Mouse (Mus musculus) CH12.LX (cell line): Measurements from ENCODE around the gene Hist1h4f. TPM values are rescaled to one million over a fixed set of nuclear protein-coding genes. Genes with fewer than 3 reads are reported as not detected.
A peak's percentile ranks its signal among the peaks of the same experiment; 100 is the strongest.

Experiments
- DNase-seq: peaks from one replicate; pipeline ENCODE4 v3.0.0-alpha.2; 2013; ENCODE audit errors: extremely low read depth
- H3K27ac ChIP-seq: 2 replicates; pipeline ENCODE4 v1.5.1; 2012; ENCODE audit warnings: low read depth, mild to moderate bottlenecking, control low read depth, moderate library complexity; ENCODE audit not compliant: insufficient read depth
- H3K27me3 ChIP-seq: replicated peaks from 2 replicates; pipeline ENCODE3; 2012; ENCODE audit warnings: inconsistent platforms
- H3K36me3 ChIP-seq, 2 experiments: replicated peaks in 1 of 2; 2 replicates each; pipeline versions ENCODE3 to v1.6.1; 2012; ENCODE audit warnings: inconsistent platforms in 1 of 2, low read length in 1 of 2, mild to moderate bottlenecking in 1 of 2, mixed read lengths in 1 of 2, moderate library complexity in 1 of 2; ENCODE audit not compliant: control insufficient read depth in 1 of 2, insufficient read depth in 1 of 2
- H3K4me1 ChIP-seq, 2 experiments: 2 replicates each; pipeline ENCODE4 v1.6.1; 2012; ENCODE audit warnings: inconsistent platforms in 1 of 2, moderate library complexity in 1 of 2; ENCODE audit not compliant: insufficient read depth in 2 of 2, control insufficient read depth in 1 of 2
- H3K4me2 ChIP-seq: 2 replicates; pipeline ENCODE4 v1.6.1; 2012; ENCODE audit warnings: low read depth, mild to moderate bottlenecking, control low read depth; ENCODE audit not compliant: poor library complexity, insufficient read depth, severe bottlenecking
- H3K4me3 ChIP-seq, 3 experiments: fragments of 150-350 bp in 1 of 3; sonication (generic) in 1 of 3; replicated peaks in 1 of 3; 2 replicates each; pipeline versions ENCODE3 to v1.5.1; 2011 to 2012; ENCODE audit warnings: low read depth in 2 of 3, low read length in 2 of 3, mild to moderate bottlenecking in 2 of 3, moderate library complexity in 2 of 3, control low read depth in 1 of 3, improper control_type of control experiment in 1 of 3, inconsistent platforms in 1 of 3, mixed read lengths in 1 of 3; ENCODE audit not compliant: poor library complexity in 1 of 3
- H3K79me2 ChIP-seq: replicated peaks from 2 replicates; pipeline ENCODE4 v1.6.1; 2012; ENCODE audit warnings: mild to moderate bottlenecking, moderate library complexity; ENCODE audit not compliant: control insufficient read depth, poor library complexity, insufficient read depth, severe bottlenecking; ENCODE audit errors: extremely low read depth
- H3K9ac ChIP-seq: 2 replicates; pipeline ENCODE4 v1.6.1; 2012; ENCODE audit warnings: low read depth, mild to moderate bottlenecking, control low read depth, moderate library complexity; ENCODE audit not compliant: insufficient read depth
- H3K9me3 ChIP-seq: replicated peaks from 2 replicates; pipeline ENCODE3; 2012; ENCODE audit warnings: low read length, inconsistent platforms, mixed read lengths
- BHLHE40 ChIP-seq: IDR thresholded peaks from 2 replicates; pipeline ENCODE4 v1.6.1; 2011; ENCODE audit warnings: mild to moderate bottlenecking, low read depth, low read length, improper control_type of control experiment
- CHD1 ChIP-seq: IDR thresholded peaks from 2 replicates; pipeline ENCODE4 v1.6.1; 2012; ENCODE audit warnings: low read depth, low read length, improper control_type of control experiment, inconsistent platforms
- CHD2 ChIP-seq: IDR thresholded peaks from 2 replicates; pipeline ENCODE4 v1.6.1; 2011; ENCODE audit warnings: low read length, improper control_type of control experiment
- CTCF ChIP-seq, 2 experiments: IDR thresholded peaks in 1 of 2; conservative IDR thresholded peaks in 1 of 2; 2 replicates each; pipeline ENCODE4 v1.5.1; 2011 to 2012; ENCODE audit warnings: low read depth in 2 of 2, low read length in 2 of 2, improper control_type of control experiment in 1 of 2, inconsistent platforms in 1 of 2, mild to moderate bottlenecking in 1 of 2, moderate library complexity in 1 of 2
- E2F4 ChIP-seq: IDR thresholded peaks from 2 replicates; pipeline ENCODE4 v1.6.1; 2011; ENCODE audit warnings: low read depth, low read length, improper control_type of control experiment; ENCODE audit not compliant: insufficient replicate concordance
- ELF1 ChIP-seq: IDR thresholded peaks from 2 replicates; pipeline ENCODE4 v1.6.1; 2014; ENCODE audit warnings: low read depth, mild to moderate bottlenecking, inconsistent platforms, low read length, improper control_type of control experiment
- EP300 ChIP-seq: IDR thresholded peaks from 2 replicates; pipeline ENCODE4 v1.6.1; 2011; ENCODE audit warnings: low read length, improper control_type of control experiment
- HCFC1 ChIP-seq: IDR thresholded peaks from 2 replicates; pipeline ENCODE4 v1.6.1; 2012; ENCODE audit warnings: low read depth, mild to moderate bottlenecking, inconsistent platforms, low read length, improper control_type of control experiment
- IRF4 ChIP-seq: IDR thresholded peaks from 2 replicates; pipeline ENCODE4 v1.6.1; 2014; ENCODE audit warnings: low read depth, mild to moderate bottlenecking, inconsistent platforms, low read length, improper control_type of control experiment
- JUN ChIP-seq: IDR thresholded peaks from 2 replicates; pipeline ENCODE4 v1.6.1; 2011; ENCODE audit warnings: low read depth, mild to moderate bottlenecking, low read length, improper control_type of control experiment, moderate library complexity; ENCODE audit not compliant: insufficient read depth
- JUND ChIP-seq: conservative IDR thresholded peaks from 2 replicates; pipeline ENCODE4 v1.6.1; 2011; ENCODE audit warnings: low read depth, low read length, improper control_type of control experiment
- MAX ChIP-seq: IDR thresholded peaks from 2 replicates; pipeline ENCODE4 v1.6.1; 2011; ENCODE audit warnings: low read length, improper control_type of control experiment
- MAZ ChIP-seq: IDR thresholded peaks from 2 replicates; pipeline ENCODE4 v1.6.1; 2012; ENCODE audit warnings: low read depth, mild to moderate bottlenecking, inconsistent platforms, low read length, improper control_type of control experiment, moderate library complexity
- MEF2A ChIP-seq: IDR thresholded peaks from 2 replicates; pipeline ENCODE4 v1.6.1; 2014; ENCODE audit warnings: low read depth, mild to moderate bottlenecking, inconsistent platforms, low read length, improper control_type of control experiment, borderline replicate concordance
- MXI1 ChIP-seq: IDR thresholded peaks from 2 replicates; pipeline ENCODE4 v1.6.1; 2011; ENCODE audit warnings: mild to moderate bottlenecking, low read depth, low read length, improper control_type of control experiment
- MYC ChIP-seq: IDR thresholded peaks from 2 replicates; pipeline ENCODE4 v1.6.1; 2011; ENCODE audit warnings: low read depth, mild to moderate bottlenecking, improper control_type of control experiment, low read length
- NELFE ChIP-seq: IDR thresholded peaks from 2 replicates; pipeline ENCODE4 v1.6.1; 2011; ENCODE audit warnings: low read depth, low read length, improper control_type of control experiment
- NRF1 ChIP-seq: IDR thresholded peaks from 2 replicates; pipeline ENCODE4 v1.6.1; 2014; ENCODE audit warnings: low read depth, mild to moderate bottlenecking, inconsistent platforms, low read length, improper control_type of control experiment, moderate library complexity
- PAX5 ChIP-seq: IDR thresholded peaks from 2 replicates; pipeline ENCODE4 v1.6.1; 2012; ENCODE audit warnings: low read length, inconsistent platforms, mixed read lengths
- POLR2A ChIP-seq: IDR thresholded peaks from 2 replicates; pipeline ENCODE4 v1.6.1; 2011; ENCODE audit warnings: low read depth, mild to moderate bottlenecking, improper control_type of control experiment, low read length
- RCOR1 ChIP-seq: conservative IDR thresholded peaks from 2 replicates; pipeline ENCODE4 v1.6.1; 2012; ENCODE audit warnings: low read depth, mild to moderate bottlenecking, inconsistent platforms, low read length, improper control_type of control experiment
- SIN3A ChIP-seq: IDR thresholded peaks from 2 replicates; pipeline ENCODE4 v1.6.1; 2012; ENCODE audit warnings: low read length, improper control_type of control experiment, inconsistent platforms
- SMC3 ChIP-seq: IDR thresholded peaks from 2 replicates; pipeline ENCODE4 v1.6.1; 2011; ENCODE audit warnings: low read depth, low read length, improper control_type of control experiment
- TBP ChIP-seq: conservative IDR thresholded peaks from 2 replicates; pipeline ENCODE4 v1.6.1; 2011; ENCODE audit warnings: low read depth, low read length, improper control_type of control experiment
- TCF12 ChIP-seq: IDR thresholded peaks from 2 replicates; pipeline ENCODE4 v1.6.1; 2014; ENCODE audit warnings: low read depth, mild to moderate bottlenecking, inconsistent platforms, low read length, improper control_type of control experiment
- USF1 ChIP-seq: IDR thresholded peaks from 2 replicates; pipeline ENCODE4 v1.6.1; 2014; ENCODE audit warnings: low read depth, mild to moderate bottlenecking, inconsistent platforms, low read length, improper control_type of control experiment
- ZC3H11A ChIP-seq: IDR thresholded peaks from 2 replicates; pipeline ENCODE4 v1.6.1; 2012; ENCODE audit warnings: low read depth, mild to moderate bottlenecking, inconsistent platforms, low read length, improper control_type of control experiment
- ZKSCAN1 ChIP-seq: IDR thresholded peaks from 2 replicates; pipeline ENCODE4 v1.6.1; 2012; ENCODE audit warnings: low read depth, inconsistent platforms, low read length, improper control_type of control experiment, borderline replicate concordance
- ZMIZ1 ChIP-seq: IDR thresholded peaks from 2 replicates; pipeline ENCODE4 v1.6.1; 2012; ENCODE audit warnings: low read depth, mild to moderate bottlenecking, inconsistent platforms, low read length, improper control_type of control experiment
- ZNF384 ChIP-seq: IDR thresholded peaks from 2 replicates; pipeline ENCODE4 v1.6.1; 2012; ENCODE audit warnings: low read depth, low read length, improper control_type of control experiment, inconsistent platforms
- dilution Hi-C: fragments of 300-500 bp; cut with MboI; formaldehyde crosslinking; loops from 2 replicates; pipeline ENCODE4 v1.14.3; 2020; ENCODE audit warnings: low sequenced_read_pairs; ENCODE audit not compliant: extremely low pct_unique_long_range_greater_than_20kb, extremely low pct_ligation_motif_present
- in situ Hi-C: fragments of 300-500 bp; cut with MboI; formaldehyde crosslinking; loops from 3 replicates; pipeline ENCODE4 v1.14.3; 2019; ENCODE audit warnings: low sequenced_read_pairs, low pct_ligation_motif_present, low pct_unique_long_range_greater_than_20kb, mixed read lengths
- polyA plus RNA-seq: library from polyadenylated mRNA; unstranded; fragments of >175 nt; gene quantifications from 2 replicates; pipeline ENCODE4 v1.2.1, GENCODE M21; 2012; ENCODE audit warnings: low read depth; ENCODE audit not compliant: insufficient read length
- total RNA-seq, 2 experiments: library from RNA; depleted of rRNA; stranded (reverse); fragments of 300-350 nt in 1 of 2; fragments of >200 nt in 1 of 2; gene quantifications; 2 replicates each; pipeline ENCODE4 v1.2.3; 2012 to 2014

Hist1h4f gene
- total and polyA plus RNA-seq, 3 experiments = 9.0 to 4,902 (median 27.1) TPM

DNA sequence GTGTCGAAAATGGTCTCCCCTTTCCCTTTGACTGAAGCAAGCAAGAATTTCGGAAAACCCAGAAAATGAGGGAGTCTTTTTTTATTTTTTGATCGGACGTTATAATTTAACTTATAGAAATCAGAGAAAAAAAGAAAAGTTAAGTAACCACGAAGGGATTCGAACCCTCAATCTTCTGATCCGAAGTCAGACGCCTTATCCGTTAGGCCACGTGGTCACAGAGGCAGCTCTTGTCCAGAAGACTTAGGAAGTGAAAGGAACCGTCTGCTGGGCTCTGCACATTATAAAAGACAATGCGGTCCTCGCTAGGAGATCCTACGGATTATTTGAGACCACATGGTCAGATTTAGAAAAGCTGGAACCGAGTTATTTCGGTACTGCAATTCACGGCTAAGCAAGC is 25.1 kb downstream of the Hist1h4f start (continued):
- TF ChIP-seq EP300 = no peak
- TF ChIP-seq TBP = peak; percentile 100
- no peak for TF ChIP-seq IRF4
- no peak for TF ChIP-seq RCOR1
- no peak for TF ChIP-seq TCF12
- peak; percentile 96 for TF ChIP-seq MAX
- TF ChIP-seq ZNF384 = no peak
- no peak for TF ChIP-seq ZC3H11A

GRCm38 (mm10) chr13:23525901-23526300 is 25.5 kb downstream of the Hist1h4f start:
- H3K4me1 ChIP-seq = peaks cover 5 to 44% of the 10 kb centered on the region in 2 experiments; a peak in 3 of 4 replicates
- H3K9me3 ChIP-seq = no peaks in the 10 kb centered on the region
- no peaks in the 10 kb centered on the region for H3K79me2 ChIP-seq
- peak overlapping the region; percentile 15; the same call in 1 of the 2 replicates for H3K27ac ChIP-seq
- TF ChIP-seq CHD1 (no peak), CHD2 (peak; percentile 97)
- TF ChIP-seq, all 38 proteins: peak for 1
- peak overlapping the region; percentile 44 for H3K4me2 ChIP-seq
- no peaks in the 10 kb centered on the region for H3K27me3 ChIP-seq
- no peaks in the 10 kb centered on the region for H3K36me3 ChIP-seq
- peak; percentile 77 for DNase-seq
- peak overlapping the region in 2 of 3 experiments; percentile 35 to 53 for H3K4me3 ChIP-seq
- in situ Hi-C loops = loop anchor here (10.0 kb wide), 1 partner anchor 1491 kb away; the partner anchor contains the start of genes Hist1h2ah and Hist1h2bk
- H3K9ac ChIP-seq = peak overlapping the region; percentile 45
- dilution Hi-C loops = no loop called here

GRCm38 (mm10) chr13:23524654-23525053 is 26.8 kb downstream of the Hist1h4f start:
- dilution Hi-C loops = no loop called here
- Histone ChIP-seq H3K9ac (no peak overlapping the region), H3K79me2 (no peaks in the 10 kb centered on the region), H3K27me3 (no peaks in the 10 kb centered on the region), H3K36me3 (no peaks in the 10 kb centered on the region), H3K4me3 (no peak overlapping the region), H3K4me2 (peak overlapping the region; percentile 96), H3K27ac (no peak overlapping the region), H3K4me1 (peaks cover 5 to 56% of the 10 kb centered on the region in 2 experiments; a peak in 3 of 4 replicates), H3K9me3 (no peaks in the 10 kb centered on the region)
- peak; percentile 90 for DNase-seq
- in situ Hi-C loops = loop anchor here (5.0 to 25.0 kb wide), 3 partner anchors 92 to 1587 kb away; partner anchors contain the start of genes Hist1h2ah, Hist1h2bk and Zfp184
- TF ChIP-seq NRF1 (no peak), ZNF384 (peak; percentile 89), HCFC1 (0 out of 2 replicates have a peak, but pooled peaks have one; percentile 29), MXI1 (0 out of 2 replicates have a peak, but pooled peaks have one; percentile 54), CHD1 (no peak), MAZ (no peak), JUN (no peak), MEF2A (peak; percentile 33; the same call in 1 of the 2 replicates), RCOR1 (0 out of 2 replicates have a peak, but pooled peaks have one; percentile 37), MYC (0 out of 2 replicates have a peak, but pooled peaks have one; percentile 33), USF1 (no peak), JUND (0 out of 2 replicates have a peak, but pooled peaks have one; percentile 25), SMC3 (peak; percentile 90), ELF1 (0 out of 2 replicates have a peak, but pooled peaks have one; percentile 26), SIN3A (peak; percentile 78), TCF12 (0 out of 2 replicates have a peak, but pooled peaks have one; percentile 32), NELFE (peak; percentile 50; the same call in 1 of the 2 replicates), POLR2A (no peak), ZMIZ1 (no peak), PAX5 (no peak), E2F4 (no peak), BHLHE40 (peak; percentile 74), CTCF (conservative IDR thresholded peaks at IDR 0.05 in 1 of 2, IDR thresholded peaks at IDR 0.05 in 1 of 2; ENCODE audit: low read depth in 2 of 2, low read length in 2 of 2) (peak; percentile 84 to 94), ZC3H11A (peak; percentile 59; the same call in 1 of the 2 replicates), ZKSCAN1 (no peak)
